Mouse (Mus musculus) ES-Bruce4 (cell line): ENCODE data around the gene Mrpl58. TPM values are rescaled to one million over a fixed set of nuclear protein-coding genes. Genes with fewer than 3 reads are reported as not detected.

ENCODE experiments used
- H3K27ac ChIP-seq: 2 replicates; pipeline ENCODE4 v1.5.1; 2012; ENCODE audit warnings: low read length, inconsistent platforms; ENCODE audit not compliant: insufficient read depth
- H3K27me3 ChIP-seq: 2 replicates; pipeline ENCODE4 v1.6.1; 2012; ENCODE audit warnings: mild to moderate bottlenecking, low read length, inconsistent platforms; ENCODE audit not compliant: control insufficient read depth, poor library complexity, insufficient read depth, severe bottlenecking
- H3K36me3 ChIP-seq: 2 replicates; pipeline ENCODE4 v1.6.1; 2012; ENCODE audit warnings: inconsistent platforms, mild to moderate bottlenecking, low read length, moderate library complexity; ENCODE audit not compliant: control insufficient read depth, poor library complexity, insufficient read depth, severe bottlenecking
- H3K4me1 ChIP-seq: one replicate; pipeline ENCODE4 v1.8.1; 2011; ENCODE audit warnings: low read length; ENCODE audit not compliant: control insufficient read depth, insufficient read depth
- H3K4me3 ChIP-seq: 2 replicates; pipeline ENCODE4 v1.5.1; 2011; ENCODE audit warnings: low read depth, mild to moderate bottlenecking, low read length
- H3K9ac ChIP-seq: 2 replicates; pipeline ENCODE4 v1.6.1; 2012; ENCODE audit warnings: low read depth, mild to moderate bottlenecking, inconsistent platforms; ENCODE audit not compliant: poor library complexity, severe bottlenecking
- H3K9me3 ChIP-seq: replicated peaks from 2 replicates; pipeline ENCODE4 v1.6.1; 2012; ENCODE audit warnings: mild to moderate bottlenecking, low read length, inconsistent platforms; ENCODE audit not compliant: control insufficient read depth, poor library complexity, insufficient read depth, severe bottlenecking
- CTCF ChIP-seq: IDR thresholded peaks from one replicate; pipeline ENCODE4 v1.8.1; 2011; ENCODE audit warnings: low read depth, low read length
- EP300 ChIP-seq: IDR thresholded peaks from 2 replicates; pipeline ENCODE4 v1.6.1; 2011; ENCODE audit warnings: low read depth, low read length; ENCODE audit not compliant: insufficient read depth
- POLR2A ChIP-seq: IDR thresholded peaks from one replicate; pipeline ENCODE4 v1.8.1; 2011; ENCODE audit warnings: low read length; ENCODE audit not compliant: insufficient read depth
- polyA plus RNA-seq: library from polyadenylated mRNA; stranded (reverse); fragments of >200 nt; gene quantifications from 2 replicates; pipeline ENCODE4 v1.2.4, GENCODE M21; 2011; ENCODE audit warnings: low read depth; ENCODE audit not compliant: missing spikeins, insufficient read depth, insufficient read length

The Mrpl58 gene
- polyA plus RNA-seq, 1 experiment = 60.6 TPM

- Histone ChIP-seq H3K27ac (no peak within 1 kb of the TSS), H3K4me1 (no peaks in the 10 kb centered on the region), H3K9ac (no peak within 1 kb of the TSS), H3K36me3 (no peaks in the 10 kb centered on the region), H3K4me3 (no peak within 1 kb of the TSS), H3K27me3 (no peaks in the 10 kb centered on the region), H3K9me3 (peaks cover 2% of the 10 kb centered on the region; the same call in 1 of the 2 replicates)
- TF ChIP-seq EP300 (no peak), CTCF (peak; percentile 10), POLR2A (no peak)
Observed at GRCm38 (mm10) chr11:115439906-115440595, 36.5 kb downstream of the Mrpl58 start, which contains the start of gene Trim80. Gene Trim80, plus strand, starts transcription at chr11:115440545.

GRCm38 (mm10) chr11:115441417-115441816, 37.9 kb downstream of the Mrpl58 start:
- H3K9me3 ChIP-seq = peaks cover 2% of the 10 kb centered on the region; the same call in 1 of the 2 replicates
- no peak overlapping the region for H3K4me3 ChIP-seq
- H3K9ac ChIP-seq = no peak overlapping the region
- H3K4me1 ChIP-seq = no peaks in the 10 kb centered on the region
- no peak overlapping the region for H3K27ac ChIP-seq
- H3K27me3 ChIP-seq = no peaks in the 10 kb centered on the region
- TF ChIP-seq EP300 (no peak), CTCF (no peak), POLR2A (no peak)
- no peaks in the 10 kb centered on the region for H3K36me3 ChIP-seq

GRCm38 (mm10) chr11:115446906-115447305, 43.4 kb downstream of the Mrpl58 start:
- no peak overlapping the region for H3K27ac ChIP-seq

GRCm38 (mm10) chr11:115447321-115447885, 43.9 kb downstream of the Mrpl58 start:
- Histone ChIP-seq H3K9me3 (no peaks in the 10 kb centered on the region; the same call in 1 of the 2 replicates), H3K9ac (peak overlapping the region; percentile 9; the same call in 1 of the 2 replicates), H3K27me3 (no peaks in the 10 kb centered on the region), H3K4me3 (peak overlapping the region; percentile 47), H3K36me3 (no peaks in the 10 kb centered on the region), H3K27ac (no peak overlapping the region), H3K4me1 (no peaks in the 10 kb centered on the region)
- no peak for TF ChIP-seq EP300

More at GRCm38 (mm10) chr11:115446906-115447305, 43.4 kb downstream of the Mrpl58 start:
- Histone ChIP-seq H3K27me3 (no peaks in the 10 kb centered on the region), H3K4me1 (no peaks in the 10 kb centered on the region), H3K9ac (no peak overlapping the region), H3K9me3 (no peaks in the 10 kb centered on the region; the same call in 1 of the 2 replicates), H3K36me3 (no peaks in the 10 kb centered on the region), H3K4me3 (no peak overlapping the region)
- TF ChIP-seq CTCF = no peak

GRCm38 (mm10) chr11:115448075-115448474, 44.5 kb downstream of the Mrpl58 start:
- Histone ChIP-seq H3K27ac (no peak overlapping the region), H3K9ac (peak overlapping the region; percentile 9; the same call in 1 of the 2 replicates), H3K4me1 (no peaks in the 10 kb centered on the region), H3K27me3 (no peaks in the 10 kb centered on the region), H3K9me3 (no peaks in the 10 kb centered on the region), H3K36me3 (no peaks in the 10 kb centered on the region), H3K4me3 (peak overlapping the region; percentile 47)
- no peak for TF ChIP-seq POLR2A
- TF ChIP-seq EP300 = no peak
- no peak for TF ChIP-seq CTCF

- Histone ChIP-seq H3K27ac (no peak overlapping the region), H3K4me1 (no peaks in the 10 kb centered on the region), H3K9ac (no peak overlapping the region), H3K36me3 (no peaks in the 10 kb centered on the region), H3K27me3 (no peaks in the 10 kb centered on the region), H3K4me3 (no peak overlapping the region), H3K9me3 (no peaks in the 10 kb centered on the region)
- TF ChIP-seq CTCF (no peak), POLR2A (no peak), EP300 (no peak)
Observed at GRCm38 (mm10) chr11:115448998-115449397, 45.4 kb downstream of the Mrpl58 start.
